Mouse (Mus musculus): ENCODE results near the gene Cd46. TPM values are rescaled to one million over a fixed set of nuclear protein-coding genes. Genes with fewer than 3 reads are reported as not detected.

The Cd46 gene
- total RNA-seq, 1 experiment = 0.40 TPM

- Histone ChIP-seq H3K9ac (ENCODE audit: insufficient read depth, low read depth, low read length, poor library complexity, severe bottlenecking) (no peak overlapping the region), H3K4me3 (ENCODE audit: insufficient read depth in 1 of 2, low read depth in 1 of 2, low read length in 2 of 2, poor library complexity in 1 of 2, severe bottlenecking in 1 of 2) (no peak overlapping the region), H3K36me3 (ENCODE audit: control insufficient read depth, insufficient read depth, low read length, poor library complexity, severe bottlenecking) (no peaks in the 10 kb centered on the region), H3K27ac (ENCODE audit: insufficient read depth, low read depth, low read length, poor library complexity, severe bottlenecking) (no peak overlapping the region), H3K9me3 (ENCODE audit: control insufficient read depth, insufficient read depth, low read depth, low read length) (no peaks in the 10 kb centered on the region), H3K4me1 (ENCODE audit: control insufficient read depth in 2 of 2, insufficient read depth in 2 of 2, low read length in 2 of 2, poor library complexity in 1 of 2) (0 out of 4 replicates have a peak, but pooled peaks cover 0 to 1% of the 10 kb centered on the region in 2 experiments)
- DNase-seq (ENCODE audit: low read depth, low spot score) = no peak
- TF ChIP-seq ZNF384 (IDR thresholded peaks at IDR 0.05; ENCODE audit: low read depth, low read length) (no peak), MAFK (IDR thresholded peaks at IDR 0.05; ENCODE audit: insufficient read depth, low read depth, low read length) (no peak), CHD2 (IDR thresholded peaks at IDR 0.05; ENCODE audit: low read depth, low read length) (no peak), ZC3H11A (IDR thresholded peaks at IDR 0.05; ENCODE audit: borderline replicate concordance, low read depth, low read length) (no peak), HCFC1 (IDR thresholded peaks at IDR 0.05; ENCODE audit: borderline replicate concordance, insufficient read depth, low read length) (no peak)
- in situ Hi-C loops (cut with MboI; ENCODE audit: low sequenced_read_pairs in 2 of 2, unreplicated experiment in 2 of 2) = no loop called here
Measured at GRCm38 (mm10) chr1:194989024-194989423, 103.0 kb downstream of the Cd46 start.

Other genes starting within 250 kb of the Cd46 start
- 8.4 and 9.4 TPM in 2 replicates for gene Cd34, start 153.4 kb downstream of the Cd46 start, total RNA-seq (2012; rRNA removed)
- gene Cr1l, start 39.3 kb upstream of the Cd46 start, total RNA-seq (2012; rRNA removed) = 69.3 and 72.3 TPM in 2 replicates
- gene Cr2, start 84.5 kb upstream of the Cd46 start, total RNA-seq (2012; rRNA removed) = 0.31 and 0.37 TPM in 2 replicates

Measured in ES-E14 (cell line).